Mouse (Mus musculus) liver, embryonic 12.5 days (tissue): ENCODE results near the gene Lcn11. TPM values are rescaled to one million over a fixed set of nuclear protein-coding genes. Genes with fewer than 3 reads are reported as not detected.
"Not testable (repeated sequence)": the region's sequence is repeated elsewhere in the genome, so short reads cannot be mapped to it uniquely, and the experiment has no call there.

Source experiments
- ATAC-seq: fragments of 200-750 bp; cut with Nextera tagmentation; 2 replicates; pipeline ENCODE4 v1.8.0; 2017; ENCODE audit warnings: moderate number of reproducible peaks, mild to moderate bottlenecking, moderate library complexity
- H3K27ac ChIP-seq: fragments of 300-500 bp; sonication (generic); 2 replicates; pipeline ENCODE4 v1.5.1; 2016; ENCODE audit warnings: mild to moderate bottlenecking
- H3K27me3 ChIP-seq: fragments of 300-500 bp; sonication (generic); replicated peaks from 2 replicates; pipeline ENCODE4 v1.6.1; 2016; ENCODE audit warnings: mild to moderate bottlenecking, moderate library complexity
- H3K36me3 ChIP-seq: fragments of 300-500 bp; sonication (generic); 2 replicates; pipeline ENCODE4 v1.6.1; 2016; ENCODE audit warnings: mild to moderate bottlenecking, moderate library complexity
- H3K4me1 ChIP-seq: fragments of 300-500 bp; sonication (generic); 2 replicates; pipeline ENCODE4 v1.6.1; 2016
- H3K4me2 ChIP-seq: fragments of 300-500 bp; sonication (generic); 2 replicates; pipeline ENCODE4 v1.6.1; 2016; ENCODE audit warnings: mild to moderate bottlenecking, moderate library complexity
- H3K4me3 ChIP-seq: fragments of 300-500 bp; sonication (generic); 2 replicates; pipeline ENCODE4 v1.5.1; 2016; ENCODE audit warnings: mild to moderate bottlenecking, moderate library complexity
- H3K9ac ChIP-seq: fragments of 300-500 bp; sonication (generic); 2 replicates; pipeline ENCODE4 v1.6.1; 2016; ENCODE audit warnings: mild to moderate bottlenecking, moderate library complexity
- H3K9me3 ChIP-seq: fragments of 300-500 bp; sonication (generic); replicated peaks from 2 replicates; pipeline ENCODE4 v1.6.1; 2016; ENCODE audit warnings: mild to moderate bottlenecking, moderate library complexity
- WGBS: fragments of 180-500 bp; shearing (Covaris S2); methylation state at CpG from one replicate; pipeline ENCODE4 v1.1.7; 2016; ENCODE audit not compliant: insufficient replicate concordance; 5-methylcytosine and 5-hydroxymethylcytosine counted together
- polyA plus RNA-seq: library from polyadenylated mRNA; unstranded; fragments of >200 nt; fragmentation: Nextera tagmentation; extraction: Ambion mirVana; gene quantifications from 2 replicates; pipeline ENCODE4 v1.2.1, GENCODE M21; 2016

The Lcn11 gene
- polyA plus RNA-seq, 1 experiment from 2014 or later, result not detected

DNA sequence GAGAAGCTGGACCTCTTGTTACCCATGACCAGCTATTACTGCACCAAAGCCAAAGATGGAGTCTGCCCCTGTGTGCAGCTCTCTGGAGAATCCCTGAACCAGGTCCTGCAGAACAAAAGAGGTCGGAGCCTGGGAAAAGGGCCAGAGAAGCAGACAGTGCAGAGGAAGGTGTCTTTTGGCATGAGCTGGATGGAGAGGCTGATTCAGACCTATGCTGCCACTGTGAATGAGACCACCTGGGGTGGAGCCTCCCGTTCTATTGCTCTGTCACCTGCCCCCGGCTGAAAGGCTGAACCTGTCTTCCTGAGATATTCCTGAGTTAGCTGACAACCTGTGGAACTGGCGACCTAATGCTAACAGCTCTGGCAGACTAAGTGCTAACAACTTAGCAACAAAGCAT, 4.1 kb downstream of the Lcn11 start:
- Histone ChIP-seq H3K4me3 (no peak overlapping the region), H3K4me1 (no peaks in the 10 kb centered on the region), H3K27ac (no peak overlapping the region), H3K9me3 (no peaks in the 10 kb centered on the region), H3K36me3 (no peaks in the 10 kb centered on the region), H3K9ac (no peak overlapping the region), H3K4me2 (no peak overlapping the region), H3K27me3 (peaks cover 5% of the 10 kb centered on the region; the same call in 1 of the 2 replicates)
- ATAC-seq, result no peak
- 40% methylated on average over 4 of the region's 4 CpGs for WGBS

DNA sequence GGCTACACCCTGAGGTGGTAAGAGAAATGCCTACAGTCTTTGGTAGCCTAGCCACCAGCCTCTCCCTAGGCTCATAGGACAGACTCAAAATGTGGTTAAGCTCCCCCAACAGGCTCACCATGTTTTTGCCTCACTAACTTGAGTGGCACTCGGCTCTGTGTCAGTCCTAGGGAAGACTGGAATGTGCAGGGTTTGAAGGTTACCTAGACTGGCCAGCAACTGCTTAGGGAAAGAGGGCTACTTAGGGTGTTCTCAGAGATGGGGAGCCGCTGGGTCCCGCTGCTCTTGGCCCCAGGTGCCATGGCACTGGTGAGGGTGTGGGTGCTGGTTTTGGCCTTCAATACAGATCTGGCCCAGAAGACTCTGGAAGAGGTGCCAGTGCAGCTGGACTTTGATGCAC, 5.1 kb downstream of the Lcn11 start, which contains the start of gene Gm13539:
Gene Gm13539 (plus strand): TSS at position 301 of the 400 bp plus-strand sequence.
- Histone ChIP-seq H3K4me3 (no peak within 1 kb of the TSS), H3K9me3 (no peaks in the 10 kb centered on the region), H3K36me3 (no peaks in the 10 kb centered on the region), H3K27ac (no peak within 1 kb of the TSS), H3K27me3 (peaks cover 5% of the 10 kb centered on the region; the same call in 1 of the 2 replicates), H3K4me2 (no peak within 1 kb of the TSS), H3K9ac (no peak within 1 kb of the TSS), H3K4me1 (peaks cover 7% of the 10 kb centered on the region)
- 69% methylated on average over 3 of the region's 3 CpGs for WGBS
- ATAC-seq, result no peak

DNA sequence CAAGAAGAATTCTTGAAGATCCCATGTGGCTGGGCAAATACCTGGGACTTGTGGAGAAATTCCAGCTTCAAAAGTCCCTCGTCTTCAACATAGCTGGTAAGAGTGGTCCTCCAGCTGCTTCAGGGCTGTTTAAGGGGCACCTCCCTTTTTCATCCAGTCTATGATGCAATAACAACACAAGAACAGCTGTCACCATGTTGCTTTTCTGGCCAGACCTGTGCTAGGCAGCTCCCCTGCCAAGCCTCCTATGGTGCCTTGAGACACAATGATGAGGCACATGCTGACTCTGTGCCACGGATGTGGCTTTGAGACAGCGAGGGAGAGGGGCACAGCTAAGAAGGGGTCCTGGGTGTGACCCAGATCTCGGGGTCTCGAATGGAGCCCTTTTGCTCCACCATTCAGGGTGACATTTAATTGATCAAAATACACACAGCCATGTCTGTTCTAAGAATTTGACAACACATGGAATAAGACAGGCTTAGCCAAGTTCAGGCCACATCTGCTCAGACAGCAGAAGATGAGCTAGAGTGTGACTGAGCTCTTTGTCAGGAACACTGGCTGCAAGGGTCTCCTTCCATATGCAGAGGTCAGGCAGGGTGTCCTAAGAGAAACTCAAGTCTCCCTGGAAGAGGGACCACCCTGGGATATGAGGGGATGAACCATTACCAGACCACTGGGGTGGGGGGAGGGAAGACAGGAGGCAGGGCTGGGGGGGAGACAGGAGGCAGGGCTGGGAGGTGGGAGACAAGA, 8.9 kb downstream of the Lcn11 start:
- WGBS, result 55% methylated on average over 5 of the region's 5 CpGs
- no peak overlapping the region for H3K4me3 ChIP-seq
- ATAC-seq, result no peak

DNA sequence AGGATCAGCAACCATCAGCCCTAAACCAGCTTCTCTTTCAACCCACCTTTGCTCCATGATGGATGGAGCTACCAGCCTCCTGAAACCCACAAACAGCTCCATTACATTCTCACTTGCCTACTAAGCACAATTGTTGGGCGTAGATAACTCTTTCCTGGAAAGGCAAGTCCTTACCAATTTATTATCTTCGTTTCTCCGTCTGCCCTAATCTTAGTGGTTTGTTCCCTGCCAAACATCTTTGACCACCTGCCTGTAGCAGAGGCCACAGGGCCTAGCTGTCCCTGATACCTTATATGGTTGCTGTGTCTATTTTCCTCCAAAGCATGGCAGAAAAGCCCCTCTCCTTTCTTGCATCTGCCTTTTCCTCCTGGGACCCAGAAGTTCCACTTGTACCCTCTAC, 12.3 kb downstream of the Lcn11 start:
- Histone ChIP-seq H3K27me3 (peaks cover 5% of the 10 kb centered on the region; the same call in 1 of the 2 replicates), H3K4me3 (no peak overlapping the region), H3K27ac (peak overlapping the region; percentile 73), H3K36me3 (no peaks in the 10 kb centered on the region), H3K4me2 (peak overlapping the region; percentile 26), H3K9ac (no peak overlapping the region; the same call in 1 of the 2 replicates), H3K4me1 (peaks cover 38% of the 10 kb centered on the region), H3K9me3 (no peaks in the 10 kb centered on the region)
- peak; percentile 88 for ATAC-seq
- 35% methylated on average over 3 of the region's 3 CpGs for WGBS

More for the DNA sequence above, 8.9 kb downstream of the Lcn11 start:
- H3K27ac ChIP-seq, result no peak overlapping the region
- H3K36me3 ChIP-seq, result no peaks in the 10 kb centered on the region
- no peak overlapping the region for H3K9ac ChIP-seq
- H3K4me2 ChIP-seq, result no peak overlapping the region
- H3K27me3 ChIP-seq, result peaks cover 5% of the 10 kb centered on the region; the same call in 1 of the 2 replicates
- no peaks in the 10 kb centered on the region for H3K9me3 ChIP-seq
- peaks cover 38% of the 10 kb centered on the region for H3K4me1 ChIP-seq

DNA sequence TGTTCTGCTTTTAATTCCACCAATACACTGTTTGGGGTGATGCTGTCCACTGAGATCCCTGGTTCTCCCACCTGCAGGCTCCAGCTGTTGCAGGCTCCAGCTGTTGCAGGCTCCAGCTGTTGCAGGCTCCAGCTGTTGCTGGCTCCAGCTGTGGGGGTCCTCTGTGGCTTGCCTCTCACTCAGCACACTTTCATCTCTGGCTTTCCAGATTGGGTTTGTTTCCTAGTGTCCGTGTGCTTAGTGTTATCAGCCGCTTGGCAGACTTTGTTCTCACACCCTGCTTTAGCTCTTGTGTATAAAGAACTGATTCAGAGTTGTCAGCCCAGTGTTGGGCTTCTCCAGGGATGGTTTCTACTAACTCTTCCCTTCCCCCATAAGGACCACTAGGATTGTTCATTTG, 20.8 kb downstream of the Lcn11 start:
- Histone ChIP-seq H3K4me2 (no peak overlapping the region), H3K27me3 (peaks cover 13% of the 10 kb centered on the region), H3K4me3 (no peak overlapping the region), H3K9me3 (no peaks in the 10 kb centered on the region), H3K27ac (no peak overlapping the region), H3K4me1 (no peaks in the 10 kb centered on the region), H3K36me3 (no peaks in the 10 kb centered on the region), H3K9ac (no peak overlapping the region)
- ATAC-seq, result no peak
- 23% methylated on average over 2 of the region's 2 CpGs for whole genome bisulfite sequencing

DNA sequence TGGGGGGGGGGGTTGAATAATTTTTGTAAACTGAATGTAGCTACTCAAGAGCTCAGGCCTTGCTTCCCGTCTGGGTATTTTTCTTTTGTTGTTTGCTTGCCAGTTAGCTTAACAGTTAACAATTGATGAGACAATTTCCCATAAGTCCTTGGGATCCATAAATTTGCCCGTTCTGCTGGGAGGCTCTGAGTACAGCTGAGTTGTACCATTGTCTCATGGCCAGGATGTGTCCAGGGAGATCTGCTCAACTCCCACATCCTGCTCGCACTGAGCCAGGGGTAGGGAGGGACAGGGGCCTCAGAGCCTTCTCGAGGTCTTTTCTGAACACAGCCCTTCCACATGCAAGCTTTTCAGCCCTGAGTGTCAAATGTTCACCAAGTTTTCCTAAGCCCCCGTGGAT, 21.2 kb downstream of the Lcn11 start:
- Histone ChIP-seq H3K36me3 (no peaks in the 10 kb centered on the region), H3K9ac (no peak overlapping the region), H3K27me3 (peaks cover 13% of the 10 kb centered on the region), H3K4me1 (no peaks in the 10 kb centered on the region), H3K4me2 (no peak overlapping the region), H3K9me3 (no peaks in the 10 kb centered on the region), H3K4me3 (no peak overlapping the region), H3K27ac (no peak overlapping the region)
- WGBS, result 36% methylated on average over 5 of the region's 5 CpGs
- ATAC-seq, result no peak

DNA sequence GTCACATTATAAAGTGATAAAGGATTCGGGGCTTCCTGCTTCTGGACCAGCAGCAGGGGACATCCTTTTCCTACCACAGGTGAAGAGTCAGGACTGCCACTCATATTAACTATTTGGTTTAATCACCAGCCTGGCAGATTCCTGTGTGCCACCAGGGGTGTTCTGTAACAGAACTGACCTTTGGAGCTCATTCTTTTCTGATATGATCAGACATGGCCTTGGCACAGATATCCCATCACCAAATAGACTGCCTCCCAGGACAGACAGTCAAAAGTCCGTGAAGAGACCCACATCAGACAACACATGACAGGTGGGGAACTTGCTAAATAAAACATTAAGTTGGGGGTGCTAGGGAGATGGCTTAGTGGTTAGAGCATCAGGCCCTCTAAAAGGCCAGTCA, 34.9 kb downstream of the Lcn11 start:
- Histone ChIP-seq H3K36me3 (no peaks in the 10 kb centered on the region), H3K4me1 (no peaks in the 10 kb centered on the region), H3K27me3 (no peaks in the 10 kb centered on the region), H3K4me2 (no peak overlapping the region), H3K9ac (no peak overlapping the region), H3K9me3 (no peaks in the 10 kb centered on the region), H3K27ac (no peak overlapping the region), H3K4me3 (no peak overlapping the region)
- WGBS, result 52% methylated on average over 2 of the region's 2 CpGs
- no peak for ATAC-seq

DNA sequence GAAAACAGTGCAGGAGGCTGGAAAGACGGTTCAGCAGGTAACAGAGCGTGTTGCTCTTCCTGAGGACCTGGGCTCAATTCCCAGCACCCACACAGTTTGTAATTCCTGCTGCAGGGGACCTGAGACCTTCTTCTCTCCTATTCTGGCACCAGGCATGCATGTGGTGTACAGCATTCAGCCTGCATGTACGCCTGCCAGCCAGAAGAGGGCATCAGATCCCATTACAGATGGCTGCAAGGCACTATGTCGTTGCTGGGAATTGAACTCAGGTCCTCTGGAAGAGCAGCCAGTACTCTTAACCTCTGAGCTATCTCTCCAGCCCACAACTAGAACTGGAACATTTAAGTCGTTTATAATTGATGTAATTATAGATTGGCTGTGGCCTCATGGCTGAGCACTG, 36.5 kb downstream of the Lcn11 start:
- Histone ChIP-seq H3K27me3 (no peaks in the 10 kb centered on the region), H3K4me3 (no peak overlapping the region), H3K4me1 (no peaks in the 10 kb centered on the region), H3K9me3 (no peaks in the 10 kb centered on the region), H3K36me3 (no peaks in the 10 kb centered on the region), H3K9ac (no peak overlapping the region), H3K27ac (no peak overlapping the region), H3K4me2 (no peak overlapping the region)
- ATAC-seq, result no peak
- 60% methylated on average over 5 of the region's 5 CpGs for WGBS

DNA sequence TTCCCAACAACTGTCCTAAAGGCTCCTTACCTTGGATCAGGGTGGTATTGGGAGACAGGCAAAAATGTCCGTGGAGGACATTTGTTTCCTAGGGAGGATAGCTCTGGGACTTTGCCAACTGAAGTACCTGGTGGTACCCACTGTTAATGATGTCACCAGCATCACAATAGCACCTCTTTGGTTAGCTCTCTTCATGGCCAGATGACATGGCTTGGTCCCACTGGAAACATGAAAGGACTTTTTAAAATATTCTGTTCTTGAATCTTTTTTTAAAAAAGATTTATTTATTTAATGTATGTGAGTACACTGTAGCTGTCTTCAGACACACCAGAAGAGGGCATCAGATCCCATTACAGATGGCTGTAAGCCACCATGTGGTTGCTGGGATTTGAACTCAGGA, 38.9 kb downstream of the Lcn11 start, which contains the start of gene Glt6d1:
Gene Glt6d1 (minus strand): TSS at position 101 of the 400 bp plus-strand sequence.
- H3K4me1 ChIP-seq, H3K4me3 ChIP-seq, H3K4me2 ChIP-seq, H3K27ac ChIP-seq, H3K9me3 ChIP-seq, H3K27me3 ChIP-seq, ATAC-seq, H3K9ac ChIP-seq, H3K36me3 ChIP-seq: not testable (repeated sequence)
- WGBS, result 52% methylated on average over 1 of the region's 1 CpGs

DNA sequence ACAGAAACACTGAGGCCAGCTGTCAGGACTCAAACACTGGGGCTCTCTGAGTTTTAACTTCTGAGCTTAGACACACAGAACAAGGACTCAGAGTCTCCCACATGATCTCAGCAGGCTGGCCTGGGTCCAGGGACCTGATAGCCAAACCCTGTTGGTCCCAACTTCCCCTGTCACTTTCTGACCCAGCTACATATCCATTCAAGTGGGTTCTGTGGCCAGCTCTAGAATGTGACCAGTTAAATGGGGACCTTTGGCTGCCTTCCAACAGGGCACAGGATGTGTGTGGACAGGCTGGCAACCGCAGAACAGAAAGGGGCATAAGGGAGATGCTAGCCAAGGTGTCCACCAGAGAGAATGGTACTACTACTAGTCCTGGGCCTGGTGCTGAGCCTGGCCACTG, 46.0 kb downstream of the Lcn11 start, which contains the start of gene Lcn9:
Gene Lcn9 (plus strand): TSS at position 348 of the 400 bp plus-strand sequence.
- Histone ChIP-seq H3K4me3 (no peak within 1 kb of the TSS), H3K4me1 (no peaks in the 10 kb centered on the region), H3K36me3 (no peaks in the 10 kb centered on the region), H3K4me2 (no peak within 1 kb of the TSS), H3K9ac (no peak within 1 kb of the TSS), H3K27ac (no peak within 1 kb of the TSS), H3K27me3 (no peaks in the 10 kb centered on the region), H3K9me3 (no peaks in the 10 kb centered on the region)
- WGBS, result 75% methylated on average over 1 of the region's 1 CpGs
- no peak for ATAC-seq

DNA sequence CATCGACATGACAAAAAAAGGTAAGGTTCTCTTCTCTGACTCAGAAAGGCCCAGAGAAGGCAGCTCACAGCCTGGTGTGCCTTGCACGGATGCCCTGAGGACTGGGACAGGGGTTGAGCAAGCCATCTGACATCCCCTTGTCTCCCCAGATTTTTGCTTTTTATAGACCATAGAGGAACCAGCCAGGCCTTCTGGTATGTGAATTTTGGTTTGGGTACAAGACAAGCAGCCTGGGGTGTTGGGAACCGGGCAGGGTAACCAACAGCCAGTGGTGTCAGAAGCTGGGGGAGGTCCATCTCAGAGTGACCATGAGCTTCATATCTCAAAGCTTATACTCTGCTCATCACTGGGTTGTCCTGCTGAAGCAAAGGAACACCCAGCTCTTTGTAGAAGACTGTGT, 47.9 kb downstream of the Lcn11 start:
- H3K9ac ChIP-seq, result no peak overlapping the region

DNA sequence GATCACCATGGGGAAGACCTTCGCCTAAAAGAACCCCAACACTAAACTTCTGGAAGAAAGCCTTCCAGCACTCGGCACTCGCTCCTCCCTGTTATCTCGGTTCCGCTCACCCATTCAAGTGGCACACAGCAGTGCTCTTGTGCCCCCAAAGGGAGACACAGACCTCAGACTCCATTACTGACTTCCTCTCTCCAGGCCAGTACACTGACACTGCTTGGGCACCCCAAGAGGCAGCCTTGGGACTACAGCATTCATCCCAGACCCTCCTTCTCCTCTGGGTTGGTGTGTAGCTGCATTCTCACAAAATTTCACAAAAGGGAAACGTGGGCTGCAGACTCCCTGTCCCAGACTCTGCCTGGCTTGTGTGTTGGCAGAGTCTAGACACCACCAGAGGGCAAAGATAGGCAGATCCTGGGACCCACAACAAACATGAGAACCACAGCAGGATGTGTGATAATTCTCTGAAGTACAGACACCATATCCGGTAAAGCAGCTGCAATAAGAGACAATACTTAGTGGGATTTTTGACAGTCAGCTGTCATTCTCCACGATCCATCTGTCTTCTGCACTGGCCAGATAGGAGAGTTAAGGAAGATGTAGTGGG, 51.6 kb downstream of the Lcn11 start:
- WGBS, result 46% methylated on average over 8 of the region's 8 CpGs

More for the DNA sequence above, 47.9 kb downstream of the Lcn11 start:
- no peak overlapping the region for H3K4me3 ChIP-seq
- no peak for ATAC-seq
- no peak overlapping the region for H3K27ac ChIP-seq
- H3K36me3 ChIP-seq, result no peaks in the 10 kb centered on the region
- H3K27me3 ChIP-seq, result no peaks in the 10 kb centered on the region
- no peaks in the 10 kb centered on the region for H3K9me3 ChIP-seq
- no peak overlapping the region for H3K4me2 ChIP-seq
- 60% methylated on average over 3 of the region's 3 CpGs for WGBS
- H3K4me1 ChIP-seq, result no peaks in the 10 kb centered on the region

More for the DNA sequence above, 51.6 kb downstream of the Lcn11 start:
- no peak for ATAC-seq
- Histone ChIP-seq H3K4me2 (no peak overlapping the region), H3K36me3 (no peaks in the 10 kb centered on the region), H3K27me3 (peaks cover 6% of the 10 kb centered on the region), H3K9ac (no peak overlapping the region), H3K9me3 (no peaks in the 10 kb centered on the region), H3K4me1 (no peaks in the 10 kb centered on the region), H3K4me3 (no peak overlapping the region), H3K27ac (no peak overlapping the region)
